Mouse (Mus musculus) limb, embryonic 14.5 days (tissue): Measurements from ENCODE around the gene Csnk2b. TPM values are rescaled to one million over a fixed set of nuclear protein-coding genes. Genes with fewer than 3 reads are reported as not detected.

ENCODE experiments used
- ATAC-seq: fragments of 200-750 bp; cut with Nextera tagmentation; 2 replicates; pipeline ENCODE4 v1.8.0; 2017; ENCODE audit warnings: low read depth, moderate number of reproducible peaks, moderate TSS enrichment; ENCODE audit not compliant: low FRiP score
- DNase-seq: peaks from one replicate; pipeline ENCODE4 v3.0.0-alpha.2; 2015; ENCODE audit warnings: low spot score
- H3K27ac ChIP-seq: fragments of 300-500 bp; sonication (generic); replicated peaks from 2 replicates; pipeline ENCODE4 v1.5.1; 2014; ENCODE audit warnings: low read depth, mild to moderate bottlenecking, low read length, moderate library complexity, mixed read lengths
- H3K27me3 ChIP-seq: fragments of 300-500 bp; sonication (generic); 2 replicates; pipeline ENCODE4 v1.6.1; 2014; ENCODE audit warnings: low read length, mixed read lengths; ENCODE audit not compliant: control insufficient read depth, insufficient read depth
- H3K36me3 ChIP-seq: fragments of 300-500 bp; sonication (generic); 2 replicates; pipeline ENCODE4 v1.6.1; 2014; ENCODE audit warnings: mild to moderate bottlenecking, low read length, moderate library complexity, mixed read lengths; ENCODE audit not compliant: control insufficient read depth, insufficient read depth
- H3K4me1 ChIP-seq: fragments of 300-500 bp; sonication (generic); 2 replicates; pipeline ENCODE4 v1.6.1; 2014; ENCODE audit warnings: antibody characterized with exemption, low read length, mixed read lengths; ENCODE audit not compliant: control insufficient read depth, insufficient read depth
- H3K4me2 ChIP-seq: fragments of 300-500 bp; sonication (generic); replicated peaks from 2 replicates; pipeline ENCODE4 v1.6.1; 2014; ENCODE audit warnings: low read depth, mild to moderate bottlenecking, low read length, moderate library complexity; ENCODE audit not compliant: severe bottlenecking
- H3K4me3 ChIP-seq: fragments of 300-500 bp; sonication (generic); replicated peaks from 2 replicates; pipeline ENCODE4 v1.5.1; 2014; ENCODE audit warnings: low read length
- H3K9ac ChIP-seq: fragments of 300-500 bp; sonication (generic); 2 replicates; pipeline ENCODE4 v1.6.1; 2014; ENCODE audit warnings: mild to moderate bottlenecking, low read depth, low read length, moderate library complexity; ENCODE audit not compliant: severe bottlenecking
- H3K9me3 ChIP-seq: fragments of 300-500 bp; sonication (generic); 2 replicates; pipeline ENCODE4 v1.6.1; 2016; ENCODE audit warnings: low read length; ENCODE audit not compliant: control insufficient read depth
- POLR2A ChIP-seq: fragments of 200-500 bp; IDR thresholded peaks from 2 replicates; pipeline ENCODE4 v1.8.0; 2012; ENCODE audit warnings: inconsistent platforms, mild to moderate bottlenecking, moderate library complexity, borderline replicate concordance; ENCODE audit not compliant: insufficient read depth, insufficient read length; ENCODE audit errors: extremely low read depth
- WGBS: fragments of 180-500 bp; shearing (Covaris S2); extraction: QIAGEN DNeasy Blood & Tissue Kit; methylation state at CpG from one replicate; pipeline ENCODE4 v1.1.7; 2014; 5-methylcytosine and 5-hydroxymethylcytosine counted together
- polyA plus RNA-seq, 2 experiments: library from polyadenylated mRNA; depleted of rRNA in 1 of 2; stranded (reverse) in 1 of 2; unstranded in 1 of 2; fragments of >200 nt; fragmentation: Nextera tagmentation in 1 of 2; extraction: Ambion mirVana in 1 of 2; gene quantifications; 2 replicates each; pipeline versions ENCODE4 v1.2.1 to v1.2.3; 2012 to 2014

The Csnk2b gene
- polyA plus RNA-seq, 2 experiments, result 181 to 308 TPM

DNA sequence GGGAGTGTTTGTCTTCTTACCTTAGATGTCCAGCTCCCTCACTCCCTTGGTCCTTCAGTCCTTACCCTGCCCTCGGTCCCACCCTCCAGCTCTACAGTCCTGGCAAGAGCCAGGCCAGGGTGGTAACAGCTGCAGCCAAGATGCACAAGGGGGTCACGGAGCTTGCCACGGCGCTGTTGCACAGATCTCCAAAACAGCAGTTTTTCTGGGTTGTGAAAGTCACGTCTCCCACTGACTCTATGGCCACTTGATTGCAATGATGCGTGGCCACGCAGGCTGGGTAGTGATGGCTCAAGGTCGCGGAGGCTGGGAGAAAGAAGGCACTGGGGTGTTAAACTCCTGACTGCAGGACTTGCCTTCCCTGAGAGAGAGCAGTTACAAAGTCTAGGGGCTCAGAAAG lies 50.4 kb downstream of the Csnk2b start:
- ATAC-seq (no peak), DNase-seq (no peak)
- TF ChIP-seq POLR2A, result no peak
- H3K9ac ChIP-seq, result no peak overlapping the region
- peaks cover 7% of the 10 kb centered on the region for H3K27me3 ChIP-seq
- no peak overlapping the region for H3K4me3 ChIP-seq
- no peak overlapping the region for H3K27ac ChIP-seq
- peaks cover 3% of the 10 kb centered on the region; the same call in 1 of the 2 replicates for H3K4me1 ChIP-seq
- H3K36me3 ChIP-seq, result no peaks in the 10 kb centered on the region
- H3K9me3 ChIP-seq, result no peaks in the 10 kb centered on the region
- no peak overlapping the region for H3K4me2 ChIP-seq
- 71% methylated on average over 9 of the region's 9 CpGs for WGBS

DNA sequence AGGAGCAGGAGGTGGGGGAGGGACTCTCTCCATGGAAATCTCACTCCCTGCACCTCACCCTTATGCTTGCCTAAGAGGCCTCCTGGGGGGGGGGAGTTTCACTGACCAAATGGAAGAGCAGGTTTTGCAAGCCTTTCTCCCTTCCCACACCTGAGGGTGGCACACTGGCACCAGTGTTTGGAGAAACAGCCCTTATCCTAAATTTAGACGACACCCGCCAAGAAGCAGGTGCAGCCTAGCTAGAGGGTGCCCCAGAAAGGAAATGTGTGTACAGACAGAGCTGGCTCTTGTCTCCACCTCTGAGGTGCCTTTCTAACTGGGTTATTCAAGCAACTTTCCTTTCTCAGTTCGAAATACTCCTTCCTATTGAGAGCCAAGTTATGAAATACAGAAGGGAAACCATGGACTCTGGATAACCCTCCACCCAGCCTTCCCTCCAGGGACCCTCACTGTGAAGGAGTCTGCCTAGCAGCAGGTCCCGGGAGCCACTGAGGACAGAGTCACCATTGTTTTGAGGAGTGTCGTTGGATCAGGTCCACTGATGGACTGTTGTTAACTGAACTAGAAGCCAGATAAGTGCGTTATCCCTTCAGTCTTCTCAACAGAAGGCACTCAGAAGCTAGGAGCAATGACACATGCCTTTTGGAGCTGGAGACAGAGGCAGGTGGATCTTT lies 51.2 kb downstream of the Csnk2b start:
- H3K27ac ChIP-seq, result no peak overlapping the region
- WGBS, result 66% methylated on average over 6 of the region's 6 CpGs
- no peak for TF ChIP-seq POLR2A
- peaks cover 14% of the 10 kb centered on the region for H3K27me3 ChIP-seq
- H3K4me3 ChIP-seq, result no peak overlapping the region
- no peak for ATAC-seq
- no peaks in the 10 kb centered on the region for H3K9me3 ChIP-seq
- no peaks in the 10 kb centered on the region for H3K36me3 ChIP-seq
- H3K9ac ChIP-seq, result no peak overlapping the region
- peaks cover 3% of the 10 kb centered on the region; the same call in 1 of the 2 replicates for H3K4me1 ChIP-seq
- H3K4me2 ChIP-seq, result no peak overlapping the region
- no peak for DNase-seq

DNA sequence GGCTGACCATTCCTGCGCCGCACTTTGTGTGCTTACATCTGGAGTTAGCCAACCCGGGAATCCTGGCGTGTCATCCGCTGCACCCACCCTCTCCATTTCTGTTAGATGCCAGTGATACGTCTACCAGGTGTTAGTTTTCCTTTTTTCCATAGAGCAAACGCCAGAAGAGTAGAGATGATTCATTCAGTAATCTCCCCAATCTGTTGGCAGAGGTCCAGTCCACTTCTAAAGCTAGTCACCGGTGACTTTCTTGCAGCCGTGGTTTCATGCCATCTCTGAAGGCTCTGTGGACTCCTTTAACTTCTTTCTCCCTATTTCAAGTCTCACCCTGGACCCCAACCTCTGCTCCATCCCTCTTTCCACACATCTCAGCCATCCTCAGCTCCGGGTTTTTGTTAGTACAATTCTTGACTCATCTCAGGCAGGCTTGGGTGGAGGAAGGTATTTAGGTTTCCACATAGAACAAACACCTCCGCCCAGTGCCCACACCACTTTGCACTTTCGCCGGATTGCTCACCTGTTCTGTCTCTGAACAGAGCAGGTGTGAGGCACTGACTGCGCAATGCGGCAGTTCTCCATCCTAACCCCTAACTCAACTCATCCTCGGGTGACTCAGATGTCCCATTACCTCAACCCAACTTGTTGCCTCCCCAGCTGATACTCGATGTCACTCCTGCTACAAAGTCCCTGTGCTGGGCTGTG lies 53.5 kb downstream of the Csnk2b start:
- WGBS, result 78% methylated on average over 17 of the region's 17 CpGs
- no peak overlapping the region for H3K4me3 ChIP-seq
- TF ChIP-seq POLR2A, result no peak
- no peak overlapping the region for H3K9ac ChIP-seq
- DNase-seq (no peak), ATAC-seq (no peak)
- H3K36me3 ChIP-seq, result peaks cover under 1% of the 10 kb centered on the region
- peaks cover 15% of the 10 kb centered on the region for H3K4me1 ChIP-seq
- H3K27ac ChIP-seq, result no peak overlapping the region
- H3K9me3 ChIP-seq, result no peaks in the 10 kb centered on the region
- H3K4me2 ChIP-seq, result no peak overlapping the region
- peaks cover 23% of the 10 kb centered on the region for H3K27me3 ChIP-seq

Other genes starting within 250 kb of the Csnk2b start
Only the 30 nearest of the 42 such genes appear.
- gene Lsm2, start 140.2 kb downstream of the Csnk2b start, polyA plus RNA-seq (2012; rRNA removed), result 186 and 233 TPM in 2 replicates
- 170 and 178 TPM in 2 replicates for gene Lsm2, start 140.2 kb downstream of the Csnk2b start, polyA plus RNA-seq (2014; fragmentation: Nextera tagmentation; extraction: Ambion mirVana)
- 163 and 216 TPM in 2 replicates for gene Vars, start 121.1 kb downstream of the Csnk2b start, polyA plus RNA-seq (2012; rRNA removed)
- 88.3 and 100 TPM in 2 replicates for gene Vars, start 121.1 kb downstream of the Csnk2b start, polyA plus RNA-seq (2014; fragmentation: Nextera tagmentation; extraction: Ambion mirVana)
- 0.64 and 0.85 TPM in 2 replicates for gene Vwa7, start 105.5 kb downstream of the Csnk2b start, polyA plus RNA-seq (2012; rRNA removed)
- 0.11 and 0.15 TPM in 2 replicates for gene Vwa7, start 105.5 kb downstream of the Csnk2b start, polyA plus RNA-seq (2014; fragmentation: Nextera tagmentation; extraction: Ambion mirVana)
- 12.0 and 15.2 TPM in 2 replicates for gene Sapcd1, start 94.0 kb downstream of the Csnk2b start, polyA plus RNA-seq (2012; rRNA removed)
- gene Sapcd1, start 94.0 kb downstream of the Csnk2b start, polyA plus RNA-seq (2014; fragmentation: Nextera tagmentation; extraction: Ambion mirVana), result 12.5 and 13.7 TPM in 2 replicates
- gene Msh5, start 75.3 kb downstream of the Csnk2b start, polyA plus RNA-seq (2012; rRNA removed), result 6.4 and 6.5 TPM in 2 replicates
- 3.4 and 3.5 TPM in 2 replicates for gene Msh5, start 75.3 kb downstream of the Csnk2b start, polyA plus RNA-seq (2014; fragmentation: Nextera tagmentation; extraction: Ambion mirVana)
- gene Clic1, start 72.1 kb downstream of the Csnk2b start, polyA plus RNA-seq (2012; rRNA removed), result 229 and 236 TPM in 2 replicates
- gene Clic1, start 72.1 kb downstream of the Csnk2b start, polyA plus RNA-seq (2014; fragmentation: Nextera tagmentation; extraction: Ambion mirVana), result 103 and 108 TPM in 2 replicates
- gene Ddah2, start 63.0 kb downstream of the Csnk2b start, polyA plus RNA-seq (2012; rRNA removed), result 271 and 326 TPM in 2 replicates
- 358 and 403 TPM in 2 replicates for gene Ddah2, start 63.0 kb downstream of the Csnk2b start, polyA plus RNA-seq (2014; fragmentation: Nextera tagmentation; extraction: Ambion mirVana)
- 3.4 and 5.5 TPM in 2 replicates for gene Ly6g6c, start 56.7 kb downstream of the Csnk2b start, polyA plus RNA-seq (2012; rRNA removed)
- gene Ly6g6c, start 56.7 kb downstream of the Csnk2b start, polyA plus RNA-seq (2014; fragmentation: Nextera tagmentation; extraction: Ambion mirVana), result 10.4 and 22.3 TPM in 2 replicates
- gene Mpig6b, start 55.9 kb downstream of the Csnk2b start, polyA plus RNA-seq (2012; rRNA removed), result 0.45 and 0.47 TPM in 2 replicates
- 0.64 and 1.3 TPM in 2 replicates for gene Mpig6b, start 55.9 kb downstream of the Csnk2b start, polyA plus RNA-seq (2014; fragmentation: Nextera tagmentation; extraction: Ambion mirVana)
- gene Ly6g6e, start 45.2 kb downstream of the Csnk2b start, polyA plus RNA-seq (2012; rRNA removed), result 14.2 and 14.8 TPM in 2 replicates
- gene Ly6g6e, start 45.2 kb downstream of the Csnk2b start, polyA plus RNA-seq (2014; fragmentation: Nextera tagmentation; extraction: Ambion mirVana), result 18.0 and 28.4 TPM in 2 replicates
- 1.3 and 2.3 TPM in 2 replicates for gene Ly6g6d, start 44.0 kb downstream of the Csnk2b start, polyA plus RNA-seq (2012; rRNA removed)
- 2.0 TPM in 1 of 2 replicates, not detected in the other for gene Ly6g6d, start 44.0 kb downstream of the Csnk2b start, polyA plus RNA-seq (2014; fragmentation: Nextera tagmentation; extraction: Ambion mirVana)
- 0.14 and 0.73 TPM in 2 replicates for gene Ly6g6f, start 36.4 kb downstream of the Csnk2b start, polyA plus RNA-seq (2012; rRNA removed)
- gene Ly6g6f, start 36.4 kb downstream of the Csnk2b start, polyA plus RNA-seq (2014; fragmentation: Nextera tagmentation; extraction: Ambion mirVana), result 0.28 TPM in 1 of 2 replicates, not detected in the other
- 98.6 and 157 TPM in 2 replicates for gene Abhd16a, start 32.8 kb downstream of the Csnk2b start, polyA plus RNA-seq (2012; rRNA removed)
- 78.0 and 88.3 TPM in 2 replicates for gene Abhd16a, start 32.8 kb downstream of the Csnk2b start, polyA plus RNA-seq (2014; fragmentation: Nextera tagmentation; extraction: Ambion mirVana)
- not detected in 2 replicates for gene Ly6g5c, start 13.8 kb downstream of the Csnk2b start, polyA plus RNA-seq (2012; rRNA removed)
- gene Ly6g5c, start 13.8 kb downstream of the Csnk2b start, polyA plus RNA-seq (2014; fragmentation: Nextera tagmentation; extraction: Ambion mirVana), result not detected in 2 replicates
- gene Ly6g5b, start 6.6 kb downstream of the Csnk2b start, polyA plus RNA-seq (2012; rRNA removed), result 2.1 and 3.5 TPM in 2 replicates
- 0.59 and 0.68 TPM in 2 replicates for gene Ly6g5b, start 6.6 kb downstream of the Csnk2b start, polyA plus RNA-seq (2014; fragmentation: Nextera tagmentation; extraction: Ambion mirVana)
- gene Gpank1, start 598 bp downstream of the Csnk2b start, polyA plus RNA-seq (2012; rRNA removed), result 13.6 and 15.1 TPM in 2 replicates
- 17.5 and 20.0 TPM in 2 replicates for gene Gpank1, start 598 bp downstream of the Csnk2b start, polyA plus RNA-seq (2014; fragmentation: Nextera tagmentation; extraction: Ambion mirVana)
- 5.7 and 6.6 TPM in 2 replicates for gene D17H6S53E, start 4.3 kb upstream of the Csnk2b start, polyA plus RNA-seq (2012; rRNA removed)
- 6.4 and 8.2 TPM in 2 replicates for gene D17H6S53E, start 4.3 kb upstream of the Csnk2b start, polyA plus RNA-seq (2014; fragmentation: Nextera tagmentation; extraction: Ambion mirVana)
- 1.1 and 1.7 TPM in 2 replicates for gene Apom, start 10.0 kb upstream of the Csnk2b start, polyA plus RNA-seq (2012; rRNA removed)
- gene Apom, start 10.0 kb upstream of the Csnk2b start, polyA plus RNA-seq (2014; fragmentation: Nextera tagmentation; extraction: Ambion mirVana), result 0.26 TPM in 1 of 2 replicates, not detected in the other
- gene Bag6, start 13.1 kb upstream of the Csnk2b start, polyA plus RNA-seq (2012; rRNA removed), result 265 and 361 TPM in 2 replicates
- 76.2 and 82.8 TPM in 2 replicates for gene Bag6, start 13.1 kb upstream of the Csnk2b start, polyA plus RNA-seq (2014; fragmentation: Nextera tagmentation; extraction: Ambion mirVana)
- 404 and 512 TPM in 2 replicates for gene Prrc2a, start 42.8 kb upstream of the Csnk2b start, polyA plus RNA-seq (2012; rRNA removed)
- gene Prrc2a, start 42.8 kb upstream of the Csnk2b start, polyA plus RNA-seq (2014; fragmentation: Nextera tagmentation; extraction: Ambion mirVana), result 192 and 196 TPM in 2 replicates
- 4.0 and 4.8 TPM in 2 replicates for gene Aif1, start 54.0 kb upstream of the Csnk2b start, polyA plus RNA-seq (2012; rRNA removed)
- 13.1 and 15.7 TPM in 2 replicates for gene Aif1, start 54.0 kb upstream of the Csnk2b start, polyA plus RNA-seq (2014; fragmentation: Nextera tagmentation; extraction: Ambion mirVana)
- gene Lst1, start 66.4 kb upstream of the Csnk2b start, polyA plus RNA-seq (2012; rRNA removed), result 21.8 and 24.4 TPM in 2 replicates
- gene Lst1, start 66.4 kb upstream of the Csnk2b start, polyA plus RNA-seq (2014; fragmentation: Nextera tagmentation; extraction: Ambion mirVana), result 23.2 and 29.2 TPM in 2 replicates
- 1.7 and 3.0 TPM in 2 replicates for gene Ltb, start 72.4 kb upstream of the Csnk2b start, polyA plus RNA-seq (2012; rRNA removed)
- 1.1 and 1.4 TPM in 2 replicates for gene Ltb, start 72.4 kb upstream of the Csnk2b start, polyA plus RNA-seq (2014; fragmentation: Nextera tagmentation; extraction: Ambion mirVana)
- gene Tnf, start 80.0 kb upstream of the Csnk2b start, polyA plus RNA-seq (2012; rRNA removed), result 1.1 and 1.3 TPM in 2 replicates
- 0.28 and 0.73 TPM in 2 replicates for gene Tnf, start 80.0 kb upstream of the Csnk2b start, polyA plus RNA-seq (2014; fragmentation: Nextera tagmentation; extraction: Ambion mirVana)
- 0.36 and 0.39 TPM in 2 replicates for gene Lta, start 83.3 kb upstream of the Csnk2b start, polyA plus RNA-seq (2012; rRNA removed)
- gene Lta, start 83.3 kb upstream of the Csnk2b start, polyA plus RNA-seq (2014; fragmentation: Nextera tagmentation; extraction: Ambion mirVana), result 0.14 TPM in 1 of 2 replicates, not detected in the other
- 0.26 TPM in 1 of 2 replicates, not detected in the other for gene Gm16181, start 98.8 kb upstream of the Csnk2b start, polyA plus RNA-seq (2012; rRNA removed)
- not detected in 2 replicates for gene Gm16181, start 98.8 kb upstream of the Csnk2b start, polyA plus RNA-seq (2014; fragmentation: Nextera tagmentation; extraction: Ambion mirVana)
- 11.2 and 12.0 TPM in 2 replicates for gene Atp6v1g2, start 111.6 kb upstream of the Csnk2b start, polyA plus RNA-seq (2012; rRNA removed)
- gene Atp6v1g2, start 111.6 kb upstream of the Csnk2b start, polyA plus RNA-seq (2014; fragmentation: Nextera tagmentation; extraction: Ambion mirVana), result 3.6 and 4.9 TPM in 2 replicates
- 17.0 and 19.6 TPM in 2 replicates for gene Nfkbil1, start 113.7 kb upstream of the Csnk2b start, polyA plus RNA-seq (2012; rRNA removed)
- gene Nfkbil1, start 113.7 kb upstream of the Csnk2b start, polyA plus RNA-seq (2014; fragmentation: Nextera tagmentation; extraction: Ambion mirVana), result 4.9 and 5.9 TPM in 2 replicates
- gene Ddx39b, start 119.7 kb upstream of the Csnk2b start, polyA plus RNA-seq (2012; rRNA removed), result 877 and 1,003 TPM in 2 replicates
- gene Ddx39b, start 119.7 kb upstream of the Csnk2b start, polyA plus RNA-seq (2014; fragmentation: Nextera tagmentation; extraction: Ambion mirVana), result 416 and 445 TPM in 2 replicates
- gene H2-D1, start 140.7 kb upstream of the Csnk2b start, polyA plus RNA-seq (2012; rRNA removed), result 26.0 and 27.2 TPM in 2 replicates
- 49.3 and 53.9 TPM in 2 replicates for gene H2-D1, start 140.7 kb upstream of the Csnk2b start, polyA plus RNA-seq (2014; fragmentation: Nextera tagmentation; extraction: Ambion mirVana)